Mouse (Mus musculus) stomach, embryonic 15.5 days (tissue): ENCODE results near the gene Arl6ip5. TPM values are rescaled to one million over a fixed set of nuclear protein-coding genes. Genes with fewer than 3 reads are reported as not detected.
"Not testable (repeated sequence)": the region's sequence is repeated elsewhere in the genome, so short reads cannot be mapped to it uniquely, and the experiment has no call there.

Experiments
- ATAC-seq: fragments of 200-750 bp; cut with Nextera tagmentation; 2 replicates; pipeline ENCODE4 v1.8.0; 2017; ENCODE audit warnings: low read depth, moderate number of reproducible peaks, moderate TSS enrichment; ENCODE audit not compliant: insufficient read depth, low FRiP score
- H3K27ac ChIP-seq: fragments of 300-500 bp; sonication (generic); 2 replicates; pipeline ENCODE4 v1.5.1; 2015; ENCODE audit warnings: mild to moderate bottlenecking, inconsistent platforms
- H3K27me3 ChIP-seq: fragments of 300-500 bp; sonication (generic); replicated peaks from 2 replicates; pipeline ENCODE4 v1.6.1; 2015; ENCODE audit warnings: inconsistent platforms
- H3K36me3 ChIP-seq: fragments of 300-500 bp; sonication (generic); 2 replicates; pipeline ENCODE4 v1.6.1; 2015; ENCODE audit warnings: inconsistent platforms
- H3K4me1 ChIP-seq: fragments of 300-500 bp; sonication (generic); 2 replicates; pipeline ENCODE4 v1.6.1; 2015; ENCODE audit warnings: inconsistent platforms
- H3K4me2 ChIP-seq: fragments of 300-500 bp; sonication (generic); 2 replicates; pipeline ENCODE4 v1.6.1; 2015; ENCODE audit warnings: mild to moderate bottlenecking, inconsistent platforms
- H3K4me3 ChIP-seq: fragments of 300-500 bp; sonication (generic); replicated peaks from 2 replicates; pipeline ENCODE4 v1.5.1; 2015; ENCODE audit warnings: inconsistent platforms
- H3K9ac ChIP-seq: fragments of 300-500 bp; sonication (generic); 2 replicates; pipeline ENCODE4 v1.6.1; 2015; ENCODE audit warnings: inconsistent platforms
- H3K9me3 ChIP-seq: fragments of 300-500 bp; sonication (generic); 2 replicates; pipeline ENCODE4 v1.6.1; 2016; ENCODE audit warnings: inconsistent platforms
- WGBS: fragments of 180-500 bp; shearing (Covaris S2); methylation state at CpG from one replicate; pipeline ENCODE4 v1.1.7; 2015; 5-methylcytosine and 5-hydroxymethylcytosine counted together
- polyA plus RNA-seq: library from polyadenylated mRNA; unstranded; fragments of >200 nt; fragmentation: Nextera tagmentation; extraction: Ambion mirVana; gene quantifications from 2 replicates; pipeline ENCODE4 v1.2.1, GENCODE M21; 2015

Arl6ip5 gene
- polyA plus RNA-seq, 1 experiment from 2014 or later = 70.1 TPM

- H3K4me2 ChIP-seq, H3K9me3 ChIP-seq, H3K9ac ChIP-seq, ATAC-seq, H3K27me3 ChIP-seq, H3K36me3 ChIP-seq, H3K4me1 ChIP-seq, H3K27ac ChIP-seq, H3K4me3 ChIP-seq: not testable (repeated sequence)
- 84% methylated on average over 2 of the region's 2 CpGs for WGBS
Measured at GRCm38 (mm10) chr6:97259926-97260325, 49.4 kb downstream of the Arl6ip5 start.

- no peaks in the 10 kb centered on the region for H3K4me1 ChIP-seq
Measured at GRCm38 (mm10) chr6:97262229-97262628, 51.7 kb downstream of the Arl6ip5 start.

GRCm38 (mm10) chr6:97263750-97264149 is 53.3 kb downstream of the Arl6ip5 start:
- not testable (repeated sequence) for H3K4me3 ChIP-seq, H3K4me1 ChIP-seq, ATAC-seq, H3K4me2 ChIP-seq, H3K9ac ChIP-seq, H3K27me3 ChIP-seq, H3K27ac ChIP-seq, H3K36me3 ChIP-seq, H3K9me3 ChIP-seq

More at GRCm38 (mm10) chr6:97262229-97262628, 51.7 kb downstream of the Arl6ip5 start:
- Histone ChIP-seq H3K9ac (no peak overlapping the region), H3K4me3 (no peak overlapping the region), H3K36me3 (no peaks in the 10 kb centered on the region), H3K4me2 (no peak overlapping the region), H3K27ac (no peak overlapping the region), H3K27me3 (no peaks in the 10 kb centered on the region), H3K9me3 (no peaks in the 10 kb centered on the region)
- no peak for ATAC-seq
- 66% methylated on average over 4 of the region's 4 CpGs for WGBS

- Histone ChIP-seq H3K36me3 (no peaks in the 10 kb centered on the region), H3K27ac (no peak overlapping the region), H3K4me3 (no peak overlapping the region), H3K9ac (no peak overlapping the region), H3K27me3 (no peaks in the 10 kb centered on the region), H3K4me2 (no peak overlapping the region), H3K4me1 (no peaks in the 10 kb centered on the region), H3K9me3 (no peaks in the 10 kb centered on the region)
- WGBS = 63% methylated on average over 8 of the region's 8 CpGs
- no peak for ATAC-seq
Measured at GRCm38 (mm10) chr6:97265240-97265639, 54.8 kb downstream of the Arl6ip5 start.

GRCm38 (mm10) chr6:97265705-97266104 is 55.2 kb downstream of the Arl6ip5 start:
- no peak overlapping the region for H3K27ac ChIP-seq
- ATAC-seq = no peak
- no peak overlapping the region for H3K4me3 ChIP-seq
- WGBS = 66% methylated on average over 3 of the region's 3 CpGs
- H3K4me1 ChIP-seq = no peaks in the 10 kb centered on the region
- H3K9me3 ChIP-seq = no peaks in the 10 kb centered on the region
- no peaks in the 10 kb centered on the region for H3K27me3 ChIP-seq
- no peak overlapping the region for H3K4me2 ChIP-seq
- no peak overlapping the region for H3K9ac ChIP-seq
- no peaks in the 10 kb centered on the region for H3K36me3 ChIP-seq

- no peaks in the 10 kb centered on the region for H3K4me1 ChIP-seq
- no peaks in the 10 kb centered on the region for H3K27me3 ChIP-seq
- WGBS = 61% methylated on average over 4 of the region's 4 CpGs
- no peaks in the 10 kb centered on the region for H3K9me3 ChIP-seq
- no peaks in the 10 kb centered on the region for H3K36me3 ChIP-seq
- no peak overlapping the region for H3K4me3 ChIP-seq
- ATAC-seq = no peak
- H3K9ac ChIP-seq = no peak overlapping the region
- H3K27ac ChIP-seq = no peak overlapping the region
- H3K4me2 ChIP-seq = no peak overlapping the region
Measured at GRCm38 (mm10) chr6:97266661-97267060, 56.2 kb downstream of the Arl6ip5 start.

GRCm38 (mm10) chr6:97267132-97267531 is 56.6 kb downstream of the Arl6ip5 start:
- Histone ChIP-seq H3K4me3 (no peak overlapping the region), H3K27ac (no peak overlapping the region), H3K9me3 (no peaks in the 10 kb centered on the region), H3K4me2 (no peak overlapping the region), H3K27me3 (no peaks in the 10 kb centered on the region), H3K4me1 (no peaks in the 10 kb centered on the region), H3K36me3 (no peaks in the 10 kb centered on the region), H3K9ac (no peak overlapping the region)
- WGBS = 75% methylated on average over 2 of the region's 2 CpGs
- ATAC-seq = no peak

- no peaks in the 10 kb centered on the region for H3K27me3 ChIP-seq
- ATAC-seq = no peak
- no peaks in the 10 kb centered on the region for H3K9me3 ChIP-seq
- no peaks in the 10 kb centered on the region for H3K36me3 ChIP-seq
- no peak overlapping the region for H3K4me2 ChIP-seq
- H3K4me3 ChIP-seq = no peak overlapping the region
- WGBS = 75% methylated on average over 11 of the region's 11 CpGs
- H3K9ac ChIP-seq = no peak overlapping the region
- H3K27ac ChIP-seq = no peak overlapping the region
- no peaks in the 10 kb centered on the region for H3K4me1 ChIP-seq
Measured at GRCm38 (mm10) chr6:97269596-97269995, 59.1 kb downstream of the Arl6ip5 start.

- Histone ChIP-seq H3K4me1 (no peaks in the 10 kb centered on the region), H3K9me3 (no peaks in the 10 kb centered on the region), H3K4me2 (no peak overlapping the region), H3K4me3 (no peak overlapping the region), H3K9ac (no peak overlapping the region), H3K36me3 (no peaks in the 10 kb centered on the region), H3K27ac (no peak overlapping the region), H3K27me3 (no peaks in the 10 kb centered on the region)
- ATAC-seq = no peak
- 74% methylated on average over 2 of the region's 2 CpGs for WGBS
Measured at GRCm38 (mm10) chr6:97272349-97272748, 61.9 kb downstream of the Arl6ip5 start.

GRCm38 (mm10) chr6:97273058-97273710 is 62.7 kb downstream of the Arl6ip5 start:
- Histone ChIP-seq H3K4me3 (no peak overlapping the region), H3K9ac (no peak overlapping the region), H3K9me3 (no peaks in the 10 kb centered on the region), H3K27me3 (no peaks in the 10 kb centered on the region), H3K27ac (no peak overlapping the region), H3K36me3 (no peaks in the 10 kb centered on the region), H3K4me1 (peaks cover 2% of the 10 kb centered on the region; the same call in 1 of the 2 replicates), H3K4me2 (no peak overlapping the region)
- 60% methylated on average over 16 of the region's 16 CpGs for WGBS
- ATAC-seq = no peak

GRCm38 (mm10) chr6:97273777-97274176 is 63.3 kb downstream of the Arl6ip5 start:
- H3K4me1 ChIP-seq = peaks cover 5% of the 10 kb centered on the region; the same call in 1 of the 2 replicates
- H3K4me2 ChIP-seq = no peak overlapping the region
- H3K4me3 ChIP-seq = no peak overlapping the region
- H3K9ac ChIP-seq = no peak overlapping the region
- ATAC-seq = no peak
- no peak overlapping the region for H3K27ac ChIP-seq
- H3K36me3 ChIP-seq = no peaks in the 10 kb centered on the region
- WGBS = 74% methylated on average over 3 of the region's 3 CpGs
- H3K9me3 ChIP-seq = no peaks in the 10 kb centered on the region
- no peaks in the 10 kb centered on the region for H3K27me3 ChIP-seq

GRCm38 (mm10) chr6:97275760-97276159 is 65.3 kb downstream of the Arl6ip5 start:
- WGBS = 47% methylated on average over 4 of the region's 4 CpGs
- no peak for ATAC-seq
- peaks cover 11% of the 10 kb centered on the region for H3K4me1 ChIP-seq

GRCm38 (mm10) chr6:97276366-97276765 is 65.9 kb downstream of the Arl6ip5 start:
- ATAC-seq = no peak
- Histone ChIP-seq H3K9ac (no peak overlapping the region), H3K27me3 (no peaks in the 10 kb centered on the region), H3K9me3 (no peaks in the 10 kb centered on the region), H3K36me3 (no peaks in the 10 kb centered on the region), H3K4me1 (peaks cover 11% of the 10 kb centered on the region), H3K4me3 (no peak overlapping the region), H3K27ac (no peak overlapping the region), H3K4me2 (no peak overlapping the region)
- WGBS = 47% methylated on average over 4 of the region's 4 CpGs

More at GRCm38 (mm10) chr6:97275760-97276159, 65.3 kb downstream of the Arl6ip5 start:
- Histone ChIP-seq H3K9ac (no peak overlapping the region), H3K4me2 (no peak overlapping the region), H3K9me3 (no peaks in the 10 kb centered on the region), H3K27ac (no peak overlapping the region), H3K36me3 (no peaks in the 10 kb centered on the region), H3K27me3 (no peaks in the 10 kb centered on the region), H3K4me3 (no peak overlapping the region)
